Mouse (Mus musculus): ENCODE data around the gene Lsm4.

Lsm4 gene

GRCm38 (mm10) chr8:70673079-70673856 is at the start of gene Lsm4:
Lsm4 (plus strand) TSS chr8:70673248.
- peak; percentile 100 for DNase-seq (ENCODE audit: low spot score)

GRCm38 (mm10) chr8:70625104-70625503 is 47.9 kb upstream of the Lsm4 start:
- DNase-seq (ENCODE audit: low spot score) = no peak

- peak; percentile 68 for DNase-seq (ENCODE audit: low spot score)
Measured at GRCm38 (mm10) chr8:70627041-70627440, 46.0 kb upstream of the Lsm4 start.

- no peak for DNase-seq (ENCODE audit: low spot score)
Measured at GRCm38 (mm10) chr8:70628986-70629490, 44.0 kb upstream of the Lsm4 start.

GRCm38 (mm10) chr8:70629574-70630531 is 43.2 kb upstream of the Lsm4 start:
- DNase-seq (ENCODE audit: low spot score) = peak; percentile 83

GRCm38 (mm10) chr8:70630532-70631381 is 42.3 kb upstream of the Lsm4 start:
- DNase-seq (ENCODE audit: low spot score) = peak; percentile 58

- DNase-seq (ENCODE audit: low spot score) = no peak
Measured at GRCm38 (mm10) chr8:70631436-70631835, 41.6 kb upstream of the Lsm4 start.

GRCm38 (mm10) chr8:70632346-70632892 is 40.6 kb upstream of the Lsm4 start, which contains the start of gene Gdf15:
Gdf15 (minus strand) TSS chr8:70632456.
- DNase-seq (ENCODE audit: low spot score) = no peak

GRCm38 (mm10) chr8:70634066-70634465 is 39.0 kb upstream of the Lsm4 start:
- DNase-seq (ENCODE audit: low spot score) = peak; percentile 63

- no peak for DNase-seq (ENCODE audit: low spot score)
Measured at GRCm38 (mm10) chr8:70635527-70635926, 37.5 kb upstream of the Lsm4 start.

- no peak for DNase-seq (ENCODE audit: low spot score)
Measured at GRCm38 (mm10) chr8:70636838-70637237, 36.2 kb upstream of the Lsm4 start.

- DNase-seq (ENCODE audit: low spot score) = no peak
Measured at GRCm38 (mm10) chr8:70638752-70639151, 34.3 kb upstream of the Lsm4 start.

- no peak for DNase-seq (ENCODE audit: low spot score)
Measured at GRCm38 (mm10) chr8:70643019-70643418, 30.0 kb upstream of the Lsm4 start.

- DNase-seq (ENCODE audit: low spot score) = no peak
Measured at GRCm38 (mm10) chr8:70644065-70644464, 29.0 kb upstream of the Lsm4 start.

- DNase-seq (ENCODE audit: low spot score) = no peak
Measured at GRCm38 (mm10) chr8:70645501-70646224, 27.4 kb upstream of the Lsm4 start.

- DNase-seq (ENCODE audit: low spot score) = no peak
Measured at GRCm38 (mm10) chr8:70646369-70646768, 26.7 kb upstream of the Lsm4 start.

- DNase-seq (ENCODE audit: low spot score) = peak; percentile 44
Measured at GRCm38 (mm10) chr8:70646775-70647174, 26.3 kb upstream of the Lsm4 start.

GRCm38 (mm10) chr8:70647343-70648163 is 25.5 kb upstream of the Lsm4 start:
- DNase-seq (ENCODE audit: low spot score) = no peak

GRCm38 (mm10) chr8:70648164-70648442 is 24.9 kb upstream of the Lsm4 start:
- DNase-seq (ENCODE audit: low spot score) = no peak

- no peak for DNase-seq (ENCODE audit: low spot score)
Measured at GRCm38 (mm10) chr8:70648921-70649320, 24.1 kb upstream of the Lsm4 start.
